Comparison of ENCODE assay signal across 8 mouse cellular contexts in genomic region chr10:122794187-122794850, GRCm38 (mm10).
DNase-seq lines count a peak whose midpoint lies in the region; ATAC-seq and TF ChIP-seq lines count a peak whose summit lies in the region.

No protein-coding gene starts in this region.

- 0 out of 4 replicates have a peak, but pooled peaks of 1 of the 2 experiments have one; percentile 11 for TF ChIP-seq EP300 in MEL (IDR thresholded peaks at IDR 0.05; ENCODE audit: low read depth in 1 of 2, low read length in 2 of 2)

- peak; percentile 39 for TF ChIP-seq RAD21 in MEL (IDR thresholded peaks at IDR 0.05; ENCODE audit: low read depth, low read length)

- 32% methylated on average over 20 of the region's 20 CpGs for WGBS in forebrain, embryonic 13.5 days
- 39% methylated on average over 20 of the region's 20 CpGs for WGBS in large intestine, adult 2 months
- WGBS in lung, embryonic 16.5 days, result 14% methylated on average over 20 of the region's 20 CpGs

- intact Hi-C loops in heart, postnatal 10 days (cut with DNase I), result loop anchor here (2.0 to 5.0 kb wide), 3 partner anchors 37 to 242 kb away; partner anchors contain the start of gene Ppm1h

- peak overlapping the region; percentile 80 for H3K9ac ChIP-seq in MEL (ENCODE audit: control insufficient read depth, low read depth, low read length, poor library complexity, severe bottlenecking)
- no peak overlapping the region for H3K9ac ChIP-seq in forebrain, embryonic 13.5 days
- H3K9ac ChIP-seq in lung, embryonic 16.5 days (ENCODE audit: low read length), result peak overlapping the region; percentile 58

- H3K36me3 ChIP-seq in MEL (ENCODE audit: control insufficient read depth in 1 of 2, insufficient read depth in 2 of 2, low read length in 2 of 2), result peaks cover 0 to 5% of the 10 kb centered on the region in 2 experiments; a peak in 2 of 4 replicates
- no peaks in the 10 kb centered on the region for H3K36me3 ChIP-seq in forebrain, embryonic 13.5 days (ENCODE audit: poor library complexity, severe bottlenecking)
- no peaks in the 10 kb centered on the region for H3K36me3 ChIP-seq in lung, embryonic 16.5 days (ENCODE audit: control insufficient read depth, insufficient read depth, low read length)

- TF ChIP-seq CTCF in MEL (IDR thresholded peaks at IDR 0.05 in 2 of 3, conservative IDR thresholded peaks at IDR 0.05 in 1 of 3; ENCODE audit: control insufficient read depth in 1 of 3, insufficient read depth in 1 of 3, low read depth in 2 of 3, low read length in 3 of 3, poor library complexity in 1 of 3, severe bottlenecking in 1 of 3), result peak; percentile 88 to 94 (median 93)

- 0 out of 2 replicates have a peak overlapping the region, but pooled peaks have one; percentile 13 for H3K4me2 ChIP-seq in forebrain, embryonic 13.5 days
- H3K4me2 ChIP-seq in lung, embryonic 16.5 days (ENCODE audit: low read depth, low read length), result peak overlapping the region; percentile 51

- H3K27me3 ChIP-seq in MEL (ENCODE audit: control insufficient read depth in 1 of 2, insufficient read depth in 2 of 2, low read length in 2 of 2), result no peaks in the 10 kb centered on the region
- H3K27me3 ChIP-seq in forebrain, embryonic 13.5 days, result no peaks in the 10 kb centered on the region
- no peaks in the 10 kb centered on the region for H3K27me3 ChIP-seq in lung, embryonic 16.5 days (ENCODE audit: control insufficient read depth, insufficient read depth, low read depth, low read length)

- peak overlapping the region; percentile 86 for H3K27ac ChIP-seq in MEL (ENCODE audit: control insufficient read depth, low read depth, low read length)
- H3K27ac ChIP-seq in forebrain, embryonic 13.5 days, result no peak overlapping the region
- H3K27ac ChIP-seq in lung, embryonic 16.5 days (ENCODE audit: low read length), result peak overlapping the region; percentile 87

- H3K9me3 ChIP-seq in MEL (replicated peaks; ENCODE audit: insufficient read depth, low read length), result no peaks in the 10 kb centered on the region
- no peaks in the 10 kb centered on the region for H3K9me3 ChIP-seq in forebrain, embryonic 13.5 days (replicated peaks)
- H3K9me3 ChIP-seq in lung, embryonic 16.5 days (ENCODE audit: control insufficient read depth, low read length), result no peaks in the 10 kb centered on the region

- peak overlapping the region; percentile 85 to 88 for H3K4me3 ChIP-seq in MEL (ENCODE audit: control insufficient read depth in 1 of 2, insufficient read depth in 1 of 2, low read depth in 2 of 2, low read length in 2 of 2)
- H3K4me3 ChIP-seq in forebrain, embryonic 13.5 days, result no peak overlapping the region
- peak overlapping the region; percentile 38 for H3K4me3 ChIP-seq in lung, embryonic 16.5 days (ENCODE audit: low read length)

- H3K4me1 ChIP-seq in MEL (ENCODE audit: control insufficient read depth in 1 of 2, insufficient read depth in 2 of 2, low read length in 2 of 2), result no peaks in the 10 kb centered on the region
- H3K4me1 ChIP-seq in forebrain, embryonic 13.5 days, result peaks cover 18% of the 10 kb centered on the region
- peaks cover 14% of the 10 kb centered on the region for H3K4me1 ChIP-seq in lung, embryonic 16.5 days (replicated peaks; ENCODE audit: control insufficient read depth, insufficient read depth, low read length)

- peaks cover 12% of the 10 kb centered on the region for H3K79me2 ChIP-seq in MEL (ENCODE audit: control insufficient read depth, insufficient read depth, low read length, poor library complexity)

- TF ChIP-seq POLR2A in MEL (IDR thresholded peaks at IDR 0.05; ENCODE audit: control insufficient read depth in 1 of 2, insufficient read depth in 1 of 2, low read depth in 1 of 2, low read length in 2 of 2, poor library complexity in 1 of 2), result peak in 1 of 2 experiments; percentile 66; a peak in 2 of 4 replicates

- peak; percentile 74 for ATAC-seq in cerebellum, adult (ENCODE audit: insufficient number of reproducible peaks, low FRiP score, low TSS enrichment)
- peak; percentile 58; the same call in 1 of the 2 replicates for ATAC-seq in forebrain, embryonic 13.5 days
- peak; percentile 85 for ATAC-seq in lung, embryonic 16.5 days (ENCODE audit: low read depth)

- peak; percentile 97 for DNase-seq in MEL (ENCODE audit: low read depth, low spot score)
- DNase-seq in heart, postnatal 10 days, result peak; percentile 72 to 82
- peak; percentile 35 for DNase-seq in large intestine, adult 2 months (ENCODE audit: low read depth, low spot score)
- DNase-seq in ovary, postnatal 14 days (ENCODE audit: low spot score), result peak; percentile 56
- peak; percentile 74 to 80 for DNase-seq in thymus, postnatal 10 days (ENCODE audit: low spot score in 2 of 2)

TF ChIP-seq in MEL, 35 proteins besides CTCF, POLR2A, EP300 and RAD21:
- TF ChIP-seq RCOR1 (IDR thresholded peaks at IDR 0.05; ENCODE audit: low read depth, low read length) (peak; percentile 53; the same call in 1 of the 2 replicates), BHLHE40 (IDR thresholded peaks at IDR 0.05; ENCODE audit: borderline replicate concordance, low read depth, low read length) (no peak), ELF1 (IDR thresholded peaks at IDR 0.05; ENCODE audit: low read depth, low read length) (0 out of 2 replicates have a peak, but pooled peaks have one; percentile 25), SIN3A (IDR thresholded peaks at IDR 0.05; ENCODE audit: low read length) (peak; percentile 91), TAL1 (IDR thresholded peaks at IDR 0.05; ENCODE audit: low read length) (no peak), NELFE (IDR thresholded peaks at IDR 0.05; ENCODE audit: low read depth, low read length) (peak; percentile 69), MXI1 (IDR thresholded peaks at IDR 0.05; ENCODE audit: low read depth, low read length) (peak; percentile 36; the same call in 1 of the 2 replicates), ZC3H11A (IDR thresholded peaks at IDR 0.05; ENCODE audit: low read depth, low read length) (no peak), CHD2 (IDR thresholded peaks at IDR 0.05; ENCODE audit: low read length) (no peak), ZKSCAN1 (IDR thresholded peaks at IDR 0.05; ENCODE audit: low read depth, low read length) (no peak), ZNF384 (IDR thresholded peaks at IDR 0.05; ENCODE audit: low read depth, low read length) (no peak), MAX (IDR thresholded peaks at IDR 0.05; ENCODE audit: low read length) (peak; percentile 63; the same call in 1 of the 2 replicates), MEF2A (IDR thresholded peaks at IDR 0.05; ENCODE audit: extremely low read depth, insufficient replicate concordance, low read depth, low read length, poor library complexity, severe bottlenecking) (no peak), USF1 (IDR thresholded peaks at IDR 0.05; ENCODE audit: low read depth, low read length) (no peak), CHD1 (IDR thresholded peaks at IDR 0.05; ENCODE audit: low read depth, low read length) (peak; percentile 82; the same call in 1 of the 2 replicates), TBP (IDR thresholded peaks at IDR 0.05; ENCODE audit: low read depth, low read length) (peak; percentile 83), GATA1 (IDR thresholded peaks at IDR 0.05; ENCODE audit: low read depth, low read length) (no peak), UBTF (IDR thresholded peaks at IDR 0.05; ENCODE audit: borderline replicate concordance, insufficient read depth, low read depth, low read length) (no peak), ETS1 (IDR thresholded peaks at IDR 0.05; ENCODE audit: low read depth, low read length) (no peak), POLR2AphosphoS2 (IDR thresholded peaks at IDR 0.05; ENCODE audit: low read length) (0 out of 2 replicates have a peak, but pooled peaks have one; percentile 43), JUND (IDR thresholded peaks at IDR 0.05; ENCODE audit: low read depth, low read length) (0 out of 2 replicates have a peak, but pooled peaks have one; percentile 19), SMC3 (IDR thresholded peaks at IDR 0.05; ENCODE audit: low read depth, low read length) (peak; percentile 48), E2F4 (IDR thresholded peaks at IDR 0.05; ENCODE audit: borderline replicate concordance, low read depth, low read length) (no peak), USF2 (IDR thresholded peaks at IDR 0.05; ENCODE audit: borderline replicate concordance in 1 of 2, insufficient read depth in 1 of 2, low read depth in 1 of 2, low read length in 2 of 2) (no peak), TCF12 (IDR thresholded peaks at IDR 0.05; ENCODE audit: low read depth, low read length) (no peak; the same call in 1 of the 2 replicates), MAZ (IDR thresholded peaks at IDR 0.05; ENCODE audit: low read depth, low read length) (peak; percentile 53; the same call in 1 of the 2 replicates), MYB (IDR thresholded peaks at IDR 0.05; ENCODE audit: low read depth, low read length) (no peak; the same call in 1 of the 2 replicates), KAT2A (conservative IDR thresholded peaks at IDR 0.05; ENCODE audit: low read depth, low read length) (0 out of 2 replicates have a peak, but pooled peaks have one; percentile 24), POLR2AphosphoS5 (IDR thresholded peaks at IDR 0.05; ENCODE audit: borderline replicate concordance, low read depth, low read length) (no peak; the same call in 1 of the 2 replicates), MAFK (IDR thresholded peaks at IDR 0.05; ENCODE audit: borderline replicate concordance, low read depth, low read length) (no peak), GABPA (IDR thresholded peaks at IDR 0.05; ENCODE audit: low read depth, low read length) (no peak), HCFC1 (IDR thresholded peaks at IDR 0.05; ENCODE audit: low read depth, low read length) (peak; percentile 50), NRF1 (IDR thresholded peaks at IDR 0.05; ENCODE audit: insufficient read depth, low read depth, low read length, poor library complexity, severe bottlenecking) (no peak), ZMIZ1 (IDR thresholded peaks at IDR 0.05; ENCODE audit: low read depth, low read length) (0 out of 2 replicates have a peak, but pooled peaks have one; percentile 40), MYC (IDR thresholded peaks at IDR 0.05; ENCODE audit: low read depth, low read length) (peak; percentile 72; the same call in 1 of the 2 replicates)

Comparison
In these comparisons a context has a peak if more than half of its experiments do, and no peak if none do; other contexts are left out.
1. DNase-seq: peak in every context shown above with its lines; median percentile 97 in MEL; 77 in heart, postnatal 10 days; 77 in thymus, postnatal 10 days; 56 in ovary, postnatal 14 days; 35 in large intestine, adult 2 months.